Mouse (Mus musculus) T-cell, adult 66 days (primary cell): ENCODE measurements around the gene Hvcn1. TPM values are rescaled to one million over a fixed set of nuclear protein-coding genes. Genes with fewer than 3 reads are reported as not detected.

Experiments used
- total RNA-seq, 2 experiments: library from RNA; stranded (reverse); gene quantifications; 3 replicates in 1 of 2; 4 replicates in 1 of 2; pipeline ENCODE4 v1.2.4; 2023

Hvcn1 gene
- 10 to 100 TPM; 73.6 to 74.4 TPM for total RNA-seq

GRCm38 (mm10) chr5:122206475-122206874 is at the start of gene Hvcn1:
Gene Hvcn1 (plus strand): TSS chr5:122206804.

GRCm38 (mm10) chr5:122157827-122158381 is 48.7 kb upstream of the Hvcn1 start, which contains the start of gene Ppp1cc:
Gene Ppp1cc (plus strand): TSS chr5:122158278.

GRCm38 (mm10) chr5:122263933-122264905 is 57.6 kb downstream of the Hvcn1 start, which contains the start of gene Tctn1:
Gene Tctn1 (minus strand): TSS chr5:122264460.

GRCm38 (mm10) chr5:122284183-122285028 is 77.8 kb downstream of the Hvcn1 start, which contains the start of gene Pptc7:
Gene Pptc7 (plus strand): TSS chr5:122284365.

Other genes with a start within 250 kb of the Hvcn1 start
- not detected for gene Cux2, start 156.7 kb upstream of the Hvcn1 start, total RNA-seq
- not detected for gene Myl2, start 105.9 kb upstream of the Hvcn1 start, total RNA-seq
- gene Ccdc63, start 66.0 kb upstream of the Hvcn1 start, total RNA-seq, result not detected
- 100 to 1,000 TPM; 275 to 280 TPM for gene Ppp1cc, start 48.5 kb upstream of the Hvcn1 start, total RNA-seq
- 1 to 10 TPM; 2.5 to 2.8 TPM for gene Tctn1, start 57.7 kb downstream of the Hvcn1 start, total RNA-seq
- gene Pptc7, start 77.6 kb downstream of the Hvcn1 start, total RNA-seq, result 10 to 100 TPM; 35.9 to 42.7 TPM
- 1 to 10 TPM; 5.3 to 7.7 TPM for gene Rad9b, start 147.4 kb downstream of the Hvcn1 start, total RNA-seq
- gene Vps29, start 147.6 kb downstream of the Hvcn1 start, total RNA-seq, result 10 to 100 TPM; 54.6 to 72.1 TPM
- gene Gpn3, start 165.1 kb downstream of the Hvcn1 start, total RNA-seq, result 10 to 100 TPM; 59.8 to 72.1 TPM
- 10 to 100 TPM in 1 of 2 experiments, 1 to 10 TPM in 1; 9.0 to 13.7 TPM for gene Fam216a, start 165.6 kb downstream of the Hvcn1 start, total RNA-seq
- 100 to 1,000 TPM; 230 to 262 TPM for gene Arpc3, start 185.1 kb downstream of the Hvcn1 start, total RNA-seq
- gene Anapc7, start 214.9 kb downstream of the Hvcn1 start, total RNA-seq, result 10 to 100 TPM; 42.6 to 43.2 TPM